Mouse (Mus musculus) brain, embryonic 18.5 days (tissue): Measurements from ENCODE around the gene Bhlha15.

Source experiments
- DNase-seq: peaks from one replicate; pipeline ENCODE4 v3.0.0-alpha.2; 2012; ENCODE audit warnings: low read depth, low spot score

The Bhlha15 gene

DNA sequence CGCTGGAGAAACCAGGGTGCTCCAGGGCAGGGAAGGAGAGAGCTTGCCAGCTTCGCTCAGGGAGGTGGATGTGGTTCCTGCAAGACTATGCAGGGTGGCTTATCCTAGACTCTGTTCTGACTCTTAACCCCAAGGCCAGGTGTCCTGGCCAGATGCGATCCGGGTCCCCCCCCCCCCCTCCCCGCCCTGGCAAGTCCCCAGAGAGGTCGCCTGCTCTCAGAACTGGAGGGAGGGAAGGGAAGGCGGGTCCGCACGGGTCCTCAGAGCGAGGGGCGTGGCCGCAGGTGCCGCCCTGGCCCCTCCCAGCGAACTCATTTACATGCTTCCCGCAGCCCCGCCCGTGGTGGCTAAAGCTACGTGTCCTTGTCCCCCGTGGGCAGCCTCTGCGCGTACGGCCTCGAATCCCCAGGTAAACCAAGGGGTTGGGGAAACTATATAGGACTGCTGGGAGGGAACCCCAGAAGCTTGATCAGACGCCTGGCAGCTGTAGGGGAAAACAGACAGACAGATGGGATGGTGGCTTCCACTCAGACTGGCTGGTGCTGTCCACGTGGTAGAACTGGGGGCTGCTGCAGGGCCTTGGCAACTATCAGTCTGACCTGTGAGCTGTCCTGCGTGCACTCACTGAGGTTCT lies at the start of gene Bhlha15:
Gene Bhlha15 (plus strand): TSS at position 337 of the 634 bp plus-strand sequence.
- DNase-seq = no peak

DNA sequence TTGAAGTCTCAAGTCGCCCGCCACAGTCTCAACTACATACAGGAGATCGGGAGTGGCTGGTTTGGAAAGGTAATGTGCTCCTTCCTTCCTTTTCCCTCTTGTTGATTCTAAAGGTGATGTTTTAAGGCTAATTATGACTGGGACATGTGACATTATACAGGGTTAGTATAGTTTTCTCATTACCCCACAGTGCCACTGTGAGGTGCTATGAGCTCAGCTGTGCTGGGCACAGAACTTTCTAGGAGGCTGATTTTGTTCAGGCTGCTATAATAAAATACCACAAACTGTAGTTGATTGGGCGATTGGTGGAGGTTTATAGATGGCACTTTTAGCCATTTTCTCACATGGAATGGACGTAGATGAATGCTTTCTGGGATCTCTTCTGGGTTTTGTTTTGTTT lies 46.6 kb upstream of the Bhlha15 start:
- no peak for DNase-seq

DNA sequence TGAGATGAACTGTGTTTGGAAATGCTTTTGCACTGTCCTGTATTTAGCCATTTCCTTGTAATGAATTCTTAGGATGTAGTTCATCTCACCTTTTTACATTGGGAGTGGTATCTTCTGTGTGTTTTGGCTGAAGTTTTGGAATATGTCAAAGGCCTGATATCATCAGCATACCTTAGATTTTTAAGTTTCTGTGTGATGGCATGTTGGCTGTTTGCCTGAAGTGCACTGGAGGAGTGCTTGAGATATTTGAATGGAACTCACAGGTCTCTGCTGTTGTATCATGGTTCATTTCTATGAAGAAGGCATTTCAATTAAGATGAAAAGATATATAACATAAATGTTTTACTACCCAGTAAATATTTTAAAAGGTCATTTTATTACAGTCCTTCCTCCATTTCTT lies 43.2 kb upstream of the Bhlha15 start:
- DNase-seq = no peak

DNA sequence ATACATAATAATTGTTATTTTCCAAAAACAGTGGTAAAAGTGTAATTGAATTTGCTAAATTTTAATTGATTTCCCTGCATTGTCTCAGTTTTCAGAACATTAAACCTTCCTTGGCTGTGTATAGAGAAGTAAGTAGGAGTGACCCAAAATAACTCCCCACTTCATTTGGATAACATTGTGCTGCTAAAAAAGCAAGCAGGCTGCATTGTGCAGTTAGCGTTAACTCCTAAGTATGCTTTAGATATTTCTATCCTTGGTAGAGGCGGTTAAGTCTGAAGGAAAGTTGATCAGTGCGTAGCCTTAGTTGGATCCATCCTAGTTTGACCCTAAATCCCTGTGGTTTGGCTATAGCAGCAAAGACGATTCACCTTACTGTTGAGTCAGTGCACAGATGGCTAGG lies 40.6 kb upstream of the Bhlha15 start:
- no peak for DNase-seq

DNA sequence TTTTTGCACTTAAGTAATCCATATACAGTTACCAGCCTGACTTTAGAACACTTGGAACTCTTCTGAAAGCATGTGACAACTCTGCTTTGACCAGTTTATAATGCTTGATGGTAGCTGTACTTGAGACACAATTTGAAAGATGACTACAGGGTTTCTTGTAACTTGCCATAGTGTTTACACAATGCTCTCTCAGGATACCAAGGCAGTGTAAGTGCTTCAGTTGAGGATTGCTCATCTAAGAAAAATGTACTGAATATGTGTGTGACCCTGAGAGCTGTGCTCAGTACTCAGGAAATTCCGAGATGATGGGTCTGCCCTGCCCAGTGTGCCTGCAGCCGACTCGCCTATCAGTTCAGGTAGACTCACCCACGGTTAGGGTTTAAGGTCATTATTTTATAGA lies 38.8 kb upstream of the Bhlha15 start:
- DNase-seq = no peak

DNA sequence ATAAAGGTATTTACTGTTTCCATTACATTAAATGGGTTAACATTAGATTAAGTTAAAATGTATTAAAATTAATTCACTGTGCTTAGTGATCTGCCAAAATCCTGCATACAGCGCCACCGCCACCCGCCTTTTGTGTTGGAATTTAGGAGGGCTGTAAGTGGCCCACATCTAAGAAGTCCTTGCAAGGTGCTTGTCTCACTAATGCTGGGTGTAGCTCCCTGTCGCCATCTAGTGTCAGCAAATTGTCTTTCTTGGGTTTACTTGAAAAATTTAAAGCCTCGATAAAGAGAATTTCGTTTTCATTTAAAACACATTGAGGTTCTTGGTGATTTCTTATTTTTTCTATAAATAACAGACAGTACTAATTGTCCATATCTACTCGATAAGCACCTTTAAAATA lies 35.6 kb upstream of the Bhlha15 start:
- DNase-seq = peak; percentile 60

DNA sequence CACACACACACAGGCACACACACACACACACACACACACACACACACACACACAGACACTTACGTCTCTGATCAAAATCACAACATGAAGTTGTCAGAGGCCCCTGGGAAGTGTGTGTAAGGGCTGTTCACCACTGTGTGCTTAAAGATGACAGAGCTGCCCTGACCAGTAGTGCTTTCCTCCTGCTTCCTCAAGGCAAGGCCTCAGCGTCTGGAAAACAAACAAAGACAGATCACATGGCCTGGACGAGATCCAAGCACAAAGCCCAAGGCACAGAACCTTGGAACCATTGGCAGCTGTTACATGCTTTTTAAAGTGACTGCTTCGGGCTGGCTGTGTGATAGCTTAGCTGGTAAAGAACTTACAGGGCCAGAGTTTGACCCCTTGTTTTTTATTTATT lies 31.5 kb upstream of the Bhlha15 start:
- DNase-seq = peak; percentile 40

DNA sequence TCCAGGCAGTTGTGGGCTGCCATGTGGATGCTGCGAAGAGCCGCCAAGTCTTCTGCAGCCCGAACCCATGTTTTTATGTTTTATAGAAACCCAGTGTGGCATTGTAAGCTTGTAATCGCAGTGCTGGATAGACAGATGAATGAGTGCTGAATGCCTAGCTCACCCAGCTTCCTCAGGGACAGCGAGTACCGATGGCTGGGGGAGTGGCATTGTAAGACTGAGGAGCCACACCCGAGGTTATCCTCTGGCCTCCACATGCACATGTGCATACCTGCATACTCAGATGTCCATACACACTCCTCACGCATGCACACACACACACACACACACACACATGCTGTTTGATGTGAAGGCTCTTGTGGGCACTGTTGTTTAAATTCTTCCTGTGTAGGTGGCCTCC lies 30.9 kb upstream of the Bhlha15 start:
- DNase-seq = no peak

DNA sequence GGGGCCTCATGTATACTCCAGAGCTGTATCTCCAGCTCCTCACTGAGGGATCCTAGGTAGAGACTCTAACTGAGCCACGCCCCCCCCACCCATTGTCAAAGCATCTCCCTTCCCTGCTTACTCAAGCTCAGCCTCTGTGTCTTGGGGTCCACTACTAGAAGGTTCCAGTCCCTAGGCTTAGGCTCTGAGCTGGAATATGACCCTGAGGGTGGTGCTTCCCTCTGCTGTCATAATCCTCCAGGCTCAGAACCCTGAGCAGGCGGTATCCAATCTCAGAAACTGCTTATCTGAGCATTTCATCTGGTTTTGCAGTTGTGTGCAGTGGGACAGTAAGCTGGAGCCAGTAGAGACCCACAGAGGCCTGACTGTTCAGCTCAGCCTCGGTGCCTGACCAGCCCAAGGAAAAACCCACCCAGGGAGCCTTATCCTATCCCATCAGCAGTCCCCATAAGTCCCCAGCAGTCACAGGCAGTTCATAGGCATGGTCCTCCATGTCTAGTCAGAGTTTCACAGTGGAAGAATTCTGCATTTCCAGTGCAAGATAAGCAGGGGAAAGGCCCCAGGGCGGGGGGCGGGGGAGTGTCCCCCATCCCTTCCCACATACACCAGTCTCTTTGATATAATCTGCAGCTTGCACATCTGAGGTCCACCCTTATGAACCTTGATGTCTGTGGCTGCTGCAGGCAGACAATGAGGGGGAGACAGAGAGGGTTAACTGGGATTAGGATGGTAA lies 27.8 kb upstream of the Bhlha15 start:
- no peak for DNase-seq

DNA sequence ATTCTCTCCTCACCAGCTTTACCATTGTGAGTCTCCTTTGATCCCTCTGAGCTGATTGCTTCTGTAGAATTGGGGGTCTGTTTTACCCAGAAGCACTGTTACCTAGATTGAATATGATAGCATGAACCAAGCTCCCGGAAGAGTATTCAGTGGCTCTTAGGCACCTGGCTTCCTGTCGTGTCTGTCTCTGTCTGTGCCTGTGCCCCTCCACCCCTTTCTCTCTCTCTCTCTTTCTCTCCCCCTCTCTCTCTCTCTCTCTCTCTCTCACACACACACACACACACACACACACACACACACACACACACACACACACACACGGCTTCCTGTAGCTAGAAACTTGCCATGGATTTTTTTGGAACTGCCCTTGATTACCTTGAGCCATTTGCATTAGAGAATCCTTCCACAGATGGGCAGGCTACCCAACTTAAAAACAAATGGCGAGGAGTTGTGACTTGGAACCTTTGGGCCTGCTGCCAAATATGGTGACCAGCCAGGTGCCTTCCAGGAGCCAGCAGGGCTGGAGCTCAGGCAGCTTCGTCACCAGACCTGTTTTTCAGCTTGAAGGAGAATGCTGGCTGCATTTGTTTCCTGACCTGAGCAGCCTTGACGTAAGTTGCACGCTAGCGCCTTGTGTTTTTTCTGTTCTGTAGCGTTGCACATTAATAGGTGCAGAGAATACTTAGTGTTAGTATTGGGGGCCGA lies 27.1 kb upstream of the Bhlha15 start:
- no peak for DNase-seq

DNA sequence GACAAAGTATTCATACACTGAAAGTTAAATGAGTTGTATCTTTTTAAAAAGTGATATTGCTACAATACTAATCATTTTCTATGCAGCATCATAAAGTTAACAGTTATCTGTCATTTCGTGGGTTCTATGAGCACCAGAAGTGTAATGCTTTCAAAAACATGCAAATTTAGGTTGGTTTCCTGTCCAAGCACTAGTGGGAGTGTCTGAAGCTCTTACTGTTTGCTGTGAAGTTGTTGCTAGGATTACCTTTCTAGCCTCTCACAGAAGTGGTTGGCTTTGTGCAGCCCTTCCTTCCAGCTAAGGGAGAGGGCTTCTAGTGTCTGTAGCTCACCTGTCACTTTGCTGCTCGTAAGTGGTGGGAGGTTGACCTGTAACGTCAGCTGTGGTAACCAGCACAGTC lies 24.3 kb upstream of the Bhlha15 start:
- no peak for DNase-seq

DNA sequence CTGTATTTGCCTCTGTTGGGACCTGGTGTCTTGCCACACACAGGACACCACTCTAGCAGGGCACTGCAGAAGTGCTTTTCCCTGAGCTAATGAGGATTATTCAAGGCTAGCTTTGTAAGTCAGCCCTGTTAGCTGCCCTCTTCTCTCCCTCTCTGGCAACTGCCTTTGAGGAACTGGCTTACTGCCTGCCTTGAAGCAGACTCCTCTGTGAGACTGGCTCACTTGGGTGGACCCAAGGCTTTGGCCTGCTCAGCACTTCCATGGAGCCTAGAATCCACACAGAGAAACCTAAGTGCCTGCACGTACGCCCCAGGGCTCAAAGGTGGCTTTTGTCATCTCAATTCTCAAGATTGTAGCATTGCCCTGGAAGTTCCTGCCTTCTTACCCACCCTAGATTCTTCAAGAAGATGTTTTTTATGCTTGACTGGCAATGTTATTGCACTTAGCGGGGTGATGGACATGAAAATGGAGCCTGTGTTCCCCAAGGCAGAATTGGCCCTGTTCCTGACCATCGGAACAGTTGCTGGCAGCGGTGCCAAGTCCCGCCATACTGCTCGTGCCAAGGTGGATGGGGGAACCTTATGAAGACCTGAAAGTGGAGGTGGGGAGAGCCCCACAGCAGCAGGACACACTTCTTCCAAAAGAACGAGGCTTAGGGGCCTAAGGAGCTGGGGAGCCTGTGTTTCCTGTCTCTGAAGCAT lies 20.7 kb upstream of the Bhlha15 start:
- DNase-seq = no peak

DNA sequence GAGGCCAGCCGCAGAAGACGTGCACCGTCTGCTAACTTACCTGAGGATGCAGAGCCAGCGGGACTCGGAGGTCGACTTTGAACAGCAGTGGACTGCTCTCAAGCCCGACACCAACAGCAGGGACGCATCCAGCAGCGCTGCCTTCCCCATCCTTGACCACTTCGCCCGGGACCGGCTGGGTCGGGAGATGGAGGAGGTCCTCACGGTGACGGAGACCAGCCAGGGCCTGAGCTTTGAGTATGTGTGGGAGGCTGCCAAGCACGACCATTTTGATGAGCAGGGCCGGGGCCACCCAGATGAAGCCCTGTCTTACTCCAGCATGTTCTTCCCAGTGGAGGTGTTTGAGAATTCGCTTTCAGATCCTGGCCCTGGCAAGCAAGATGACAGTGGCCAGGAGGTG lies 16.4 kb upstream of the Bhlha15 start:
- DNase-seq = no peak

DNA sequence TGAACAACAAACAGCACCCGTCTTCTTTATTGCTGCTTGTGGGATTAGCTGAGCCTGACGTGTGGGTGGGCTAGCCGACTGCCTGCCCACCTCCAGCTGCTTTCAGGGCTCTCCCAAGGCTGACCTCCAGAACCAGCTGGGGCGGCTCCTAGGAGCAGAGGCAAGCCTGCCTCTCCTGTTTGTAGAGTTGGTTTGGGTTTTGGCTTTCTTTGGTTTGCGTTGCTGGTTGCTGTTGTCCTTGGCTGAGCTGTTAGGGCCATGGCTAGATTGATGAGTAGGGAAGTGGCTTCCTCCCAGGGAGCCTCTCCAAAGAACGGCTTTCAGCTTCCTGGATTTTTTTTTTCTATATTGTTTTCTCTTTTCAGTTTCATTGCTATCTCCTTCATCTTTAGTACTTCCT lies 11.9 kb upstream of the Bhlha15 start:
- DNase-seq = no peak

DNA sequence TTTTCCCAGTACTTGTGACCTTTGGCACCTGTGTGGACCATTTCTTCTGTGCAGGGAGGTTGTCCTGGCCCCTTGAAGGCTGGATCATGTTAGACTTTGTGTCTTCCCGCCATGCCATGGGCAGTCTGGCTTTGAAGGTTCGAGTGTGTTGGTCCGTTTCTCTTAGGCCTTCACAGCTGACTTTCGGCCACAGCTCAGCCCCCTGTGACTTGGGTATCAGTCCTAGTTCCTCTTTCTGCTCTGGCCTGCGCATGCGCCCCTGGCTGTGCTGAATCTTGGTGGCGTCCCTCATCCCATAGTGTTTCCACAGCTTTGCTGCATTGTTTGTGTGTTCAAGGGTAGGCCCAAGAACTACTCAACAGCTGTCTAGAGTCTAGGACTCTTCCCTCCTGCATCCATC lies 8.8 kb upstream of the Bhlha15 start:
- DNase-seq = no peak

DNA sequence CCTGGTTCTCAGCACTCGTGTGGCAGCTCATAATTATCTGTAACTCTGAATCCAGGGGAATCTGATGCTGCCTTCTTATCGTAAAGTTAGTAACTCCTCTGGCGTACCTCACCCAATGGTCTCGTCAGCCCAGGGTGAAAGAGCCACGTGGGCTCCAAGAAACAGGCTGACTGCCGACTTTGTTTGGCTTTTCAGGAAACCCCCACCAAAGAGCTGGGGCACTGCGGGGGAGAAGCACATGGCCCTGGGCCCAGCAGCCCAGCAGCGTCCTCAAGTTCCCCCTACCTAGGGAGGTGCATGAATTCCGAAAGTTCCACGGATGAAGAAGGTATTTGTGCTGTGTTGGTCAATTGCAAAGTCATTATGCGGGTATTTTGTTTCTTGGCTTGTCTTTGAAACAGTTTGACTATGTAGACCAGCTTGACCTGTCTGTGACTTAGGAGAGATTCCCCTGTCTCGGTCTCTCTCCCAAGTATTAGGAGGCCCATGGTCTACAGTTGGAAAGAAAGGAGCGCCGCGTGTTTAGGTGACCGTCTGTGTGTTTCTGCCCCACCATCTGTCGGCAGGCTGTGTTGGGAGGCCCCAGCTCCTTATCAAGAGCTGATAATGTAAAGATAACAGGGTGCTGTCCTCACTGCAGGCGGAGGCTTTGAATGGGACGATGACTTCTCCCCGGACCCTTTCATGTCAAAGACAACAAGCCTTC lies 7.4 kb upstream of the Bhlha15 start:
- no peak for DNase-seq

DNA sequence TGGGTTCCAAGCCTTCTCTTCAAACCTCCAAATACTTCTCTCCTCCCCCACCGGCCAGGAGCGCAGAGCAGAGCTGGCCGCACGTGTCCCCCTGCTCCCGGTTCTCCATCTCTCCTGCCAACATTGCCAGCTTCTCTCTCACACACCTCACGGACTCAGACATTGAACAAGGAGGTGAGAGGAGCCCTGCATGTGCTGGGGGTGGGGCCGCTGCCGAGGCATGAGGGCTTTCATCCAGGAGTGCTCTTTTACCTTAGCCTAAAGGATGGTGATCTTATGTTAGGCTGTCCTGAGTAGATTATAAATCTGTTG lies 6.9 kb upstream of the Bhlha15 start:
- DNase-seq = no peak

DNA sequence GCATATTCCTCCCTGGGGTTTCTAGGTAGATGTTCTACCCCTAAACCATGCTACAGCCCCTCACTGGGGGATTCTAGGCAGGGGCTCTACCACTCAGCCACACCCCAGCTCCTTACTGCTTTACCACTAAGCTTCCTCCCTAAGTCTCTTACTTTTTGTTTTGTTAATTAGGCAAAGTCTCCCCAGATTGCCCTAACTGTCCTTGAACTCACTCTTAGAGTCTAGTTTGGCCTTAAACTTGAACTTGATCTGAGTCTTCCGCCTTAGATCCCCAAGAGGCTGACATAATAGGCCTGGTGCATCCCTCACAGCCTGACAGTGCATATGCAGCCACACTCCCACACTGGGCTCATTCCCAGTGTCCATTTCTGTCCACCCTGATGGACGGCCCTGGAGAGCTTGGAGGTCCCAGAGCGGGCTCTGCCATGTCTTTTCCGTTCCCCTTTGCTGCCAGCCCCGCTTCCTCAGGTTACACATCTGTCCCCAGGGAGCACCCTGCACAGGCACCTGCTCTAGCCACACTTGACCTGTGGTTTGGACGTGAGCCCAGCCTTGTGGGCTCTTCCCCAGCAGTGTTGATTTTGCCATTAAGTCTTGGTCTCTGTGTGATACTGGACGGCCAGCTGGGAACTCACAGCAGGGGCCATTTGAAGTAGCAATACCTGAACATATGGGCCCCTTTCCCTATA lies 6.3 kb upstream of the Bhlha15 start:
- no peak for DNase-seq

DNA sequence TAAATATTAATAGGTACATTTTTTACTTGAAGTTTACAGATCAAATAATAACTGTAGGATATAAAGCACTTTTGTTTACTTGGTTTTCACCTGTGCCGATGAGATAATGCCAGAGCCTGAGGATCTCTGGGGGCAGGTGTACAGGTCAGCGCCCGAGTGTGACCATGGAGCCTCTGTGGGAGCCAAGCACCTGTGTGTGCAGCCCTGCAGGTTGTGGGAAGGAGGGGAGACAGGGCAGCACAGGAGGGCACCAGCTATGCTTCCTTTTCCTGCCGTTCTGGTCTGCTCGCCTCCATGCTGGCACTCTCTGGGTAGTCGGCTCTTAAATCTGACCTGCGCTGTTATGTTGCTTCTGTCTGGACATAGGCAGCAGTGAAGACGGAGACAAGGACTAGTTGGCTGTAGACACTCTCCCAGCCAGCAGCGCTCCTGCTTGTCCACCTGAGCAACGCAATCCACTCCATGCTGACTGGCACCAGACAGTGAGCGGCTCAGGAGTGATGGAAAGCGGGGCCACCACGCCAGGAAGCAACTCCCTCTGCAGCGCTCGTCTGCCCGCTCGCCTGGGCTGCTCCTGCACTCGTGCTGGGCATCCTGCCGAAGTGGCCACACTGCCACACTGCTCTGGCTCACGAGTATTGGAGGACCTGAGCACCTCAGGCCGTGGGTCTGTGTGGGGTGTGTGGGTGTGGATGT lies 5.6 kb upstream of the Bhlha15 start:
- DNase-seq = no peak

DNA sequence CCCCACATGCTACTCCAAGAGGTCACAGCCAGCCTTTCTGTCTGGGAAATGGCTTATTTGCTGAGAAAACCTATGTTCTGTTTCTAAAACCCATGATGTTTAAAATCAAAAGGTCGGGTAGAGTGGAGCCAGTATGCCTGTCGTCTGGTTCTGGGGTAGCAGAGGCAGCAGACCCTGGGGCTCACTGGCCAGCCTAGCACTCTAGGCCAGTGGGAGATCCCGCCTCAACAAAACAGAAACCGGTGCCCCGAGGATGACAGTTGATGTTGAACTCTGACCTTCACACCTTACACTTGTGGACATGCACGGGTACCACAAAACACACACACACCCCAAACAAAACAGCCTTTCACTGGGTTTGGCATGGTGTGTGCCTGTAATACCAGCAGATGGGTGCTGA lies 1.7 kb upstream of the Bhlha15 start:
- no peak for DNase-seq

DNA sequence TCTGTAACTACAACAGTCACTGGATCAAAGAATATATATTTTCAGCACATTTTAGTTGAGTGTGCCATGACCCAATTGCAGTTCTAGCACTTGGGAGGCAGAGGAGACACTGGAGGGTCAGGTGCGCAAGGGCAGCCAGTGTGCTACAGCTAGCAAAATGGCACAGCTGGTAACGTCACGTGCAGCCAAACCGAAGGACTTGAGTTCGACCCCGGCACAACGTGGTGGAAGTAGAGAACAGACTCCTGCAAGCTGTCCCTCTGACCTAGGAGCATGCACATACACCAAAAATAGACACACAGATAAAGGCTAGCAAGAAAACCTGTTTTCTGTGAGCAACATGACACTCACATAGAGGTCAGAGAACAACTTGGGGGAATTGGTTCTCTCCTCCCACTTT lies 759 bp upstream of the Bhlha15 start:
- no peak for DNase-seq
